In the genomic region with DNA sequence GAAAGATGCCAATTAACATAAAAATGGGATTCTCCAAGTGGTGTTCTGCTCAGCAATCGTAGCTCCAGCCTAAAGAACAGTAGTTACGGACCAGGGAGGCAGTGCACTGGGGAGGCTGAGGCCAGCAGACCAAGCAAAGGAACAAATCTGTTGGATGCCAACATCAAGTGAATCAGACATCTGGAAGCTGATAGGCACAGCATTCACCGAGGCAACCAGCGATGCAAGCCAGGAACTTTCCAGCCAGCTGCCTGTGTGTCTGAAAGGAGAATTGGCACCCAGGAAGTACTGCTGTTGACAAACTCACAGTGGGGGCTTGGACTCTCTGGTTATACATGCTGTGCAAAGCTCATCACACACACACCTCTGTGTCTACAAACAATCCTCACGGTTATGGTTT, we compare ENCODE assay signal across 9 mouse cellular contexts.
A peak's percentile ranks its signal among the peaks of the same experiment; 100 is the strongest.
DNase-seq lines count a peak whose midpoint lies in the region; ATAC-seq and TF ChIP-seq lines count a peak whose summit lies in the region.
"Had no signal": no experiment of that assay in that cellular context is flagged by ENCODE, and none has a peak within 500 bp of the region (broad histone marks: within the 10 kb centered on the region; RNA-seq: fewer than 3 reads in every experiment).

No protein-coding gene starts in this region.

- no peak overlapping the region for H3K9ac ChIP-seq in midbrain, postnatal 0 days (replicated peaks; ENCODE audit: low read length, poor library complexity, severe bottlenecking)
- H3K9ac ChIP-seq in midbrain, embryonic 16.5 days (ENCODE audit: low read depth, low read length): no peak overlapping the region
- H3K9ac ChIP-seq in forebrain, embryonic 16.5 days (replicated peaks; ENCODE audit: low read depth, low read length): no peak overlapping the region
- H3K9ac ChIP-seq in neural tube, embryonic 13.5 days: no peak overlapping the region
- H3K9ac ChIP-seq: lung, embryonic 14.5 days had no signal

- DNase-seq in gastrocnemius, adult 18-20 months (ENCODE audit: low spot score): peak; percentile 17
- no peak for DNase-seq in gastrocnemius, adult 8-10 months (ENCODE audit: low spot score in 2 of 2)
- peak; percentile 80 for DNase-seq in midbrain, postnatal 0 days (ENCODE audit: low spot score)
- no peak for DNase-seq in thymus, adult 2 months
- DNase-seq: lung, embryonic 14.5 days; thymus, postnatal 4 days had no signal

- H3K4me2 ChIP-seq in midbrain, postnatal 0 days (ENCODE audit: low read depth, low read length, poor library complexity, severe bottlenecking): no peak overlapping the region
- no peak overlapping the region for H3K4me2 ChIP-seq in midbrain, embryonic 16.5 days (ENCODE audit: low read length)
- H3K4me2 ChIP-seq in forebrain, embryonic 16.5 days (ENCODE audit: low read length): no peak overlapping the region
- no peak overlapping the region for H3K4me2 ChIP-seq in neural tube, embryonic 13.5 days
- H3K4me2 ChIP-seq: lung, embryonic 14.5 days had no signal

- no peaks in the 10 kb centered on the region; the same call in 1 of the 2 replicates for H3K4me1 ChIP-seq in midbrain, postnatal 0 days (ENCODE audit: insufficient read depth, low read length)
- H3K4me1 ChIP-seq in midbrain, embryonic 16.5 days (ENCODE audit: control insufficient read depth, insufficient read depth, low read length): peaks cover 2% of the 10 kb centered on the region; the same call in 1 of the 2 replicates
- H3K4me1 ChIP-seq in forebrain, embryonic 16.5 days (replicated peaks; ENCODE audit: control insufficient read depth, insufficient read depth, low read length): peaks cover 7% of the 10 kb centered on the region
- H3K4me1 ChIP-seq in neural tube, embryonic 13.5 days (replicated peaks): peaks cover 22% of the 10 kb centered on the region
- peaks cover 14% of the 10 kb centered on the region for H3K4me1 ChIP-seq in thymus, adult 2 months (replicated peaks; ENCODE audit: control insufficient read depth, insufficient read depth, low read length)

- H3K4me3 ChIP-seq in midbrain, postnatal 0 days (ENCODE audit: low read depth, low read length): no peak overlapping the region
- no peak overlapping the region for H3K4me3 ChIP-seq in midbrain, embryonic 16.5 days (ENCODE audit: low read depth, low read length)
- H3K4me3 ChIP-seq in forebrain, embryonic 16.5 days (replicated peaks; ENCODE audit: low read length): no peak overlapping the region
- H3K4me3 ChIP-seq in neural tube, embryonic 13.5 days: no peak overlapping the region
- H3K4me3 ChIP-seq in thymus, adult 2 months (ENCODE audit: control insufficient read depth, insufficient read depth, low read length): no peak overlapping the region

- 33% methylated on average over 5 of the region's 5 CpGs for WGBS in midbrain, postnatal 0 days
- 29% methylated on average over 5 of the region's 5 CpGs for WGBS in midbrain, embryonic 16.5 days
- 28% methylated on average over 5 of the region's 5 CpGs for WGBS in forebrain, embryonic 16.5 days
- WGBS in neural tube, embryonic 13.5 days: 41% methylated on average over 5 of the region's 5 CpGs
- WGBS in thymus, adult 2 months: 94% methylated on average over 5 of the region's 5 CpGs

- no peaks in the 10 kb centered on the region for H3K9me3 ChIP-seq in midbrain, postnatal 0 days (ENCODE audit: low read length)
- H3K9me3 ChIP-seq in midbrain, embryonic 16.5 days (replicated peaks; ENCODE audit: control insufficient read depth, low read length, poor library complexity, severe bottlenecking): no peaks in the 10 kb centered on the region
- no peaks in the 10 kb centered on the region for H3K9me3 ChIP-seq in forebrain, embryonic 16.5 days (ENCODE audit: control insufficient read depth, low read length)
- H3K9me3 ChIP-seq in neural tube, embryonic 13.5 days: no peaks in the 10 kb centered on the region

- TF ChIP-seq POLR2A in thymus, adult 2 months (IDR thresholded peaks at IDR 0.05; ENCODE audit: control insufficient read depth, extremely low read depth, insufficient read depth, low read length, poor library complexity): no peak

- H3K27me3 ChIP-seq in midbrain, postnatal 0 days (ENCODE audit: insufficient read depth, low read length): no peaks in the 10 kb centered on the region
- H3K27me3 ChIP-seq in midbrain, embryonic 16.5 days (ENCODE audit: control insufficient read depth, insufficient read depth, low read depth, low read length): no peaks in the 10 kb centered on the region
- no peaks in the 10 kb centered on the region for H3K27me3 ChIP-seq in forebrain, embryonic 16.5 days (replicated peaks; ENCODE audit: control insufficient read depth, insufficient read depth, low read length)
- H3K27me3 ChIP-seq in neural tube, embryonic 13.5 days: no peaks in the 10 kb centered on the region
- no peaks in the 10 kb centered on the region for H3K27me3 ChIP-seq in thymus, adult 2 months (ENCODE audit: control insufficient read depth, insufficient read depth, low read length)

- no peak overlapping the region for H3K27ac ChIP-seq in midbrain, postnatal 0 days (ENCODE audit: low read depth, low read length)
- no peak overlapping the region for H3K27ac ChIP-seq in midbrain, embryonic 16.5 days (ENCODE audit: low read length)
- H3K27ac ChIP-seq in forebrain, embryonic 16.5 days (ENCODE audit: low read length): no peak overlapping the region
- 0 out of 2 replicates have a peak overlapping the region, but pooled peaks have one; percentile 13 for H3K27ac ChIP-seq in neural tube, embryonic 13.5 days (replicated peaks)
- H3K27ac ChIP-seq in thymus, adult 2 months (ENCODE audit: control insufficient read depth, insufficient read depth, low read length): no peak overlapping the region

- ATAC-seq in midbrain, postnatal 0 days (ENCODE audit: low FRiP score): no peak
- ATAC-seq in midbrain, embryonic 16.5 days: no peak
- peak; percentile 48; the same call in 1 of the 2 replicates for ATAC-seq in forebrain, embryonic 16.5 days
- ATAC-seq in neural tube, embryonic 13.5 days (ENCODE audit: low read depth): peak; percentile 51; the same call in 1 of the 2 replicates

- no peak for TF ChIP-seq CTCF in midbrain, postnatal 0 days (IDR thresholded peaks at IDR 0.05)
- no peak for TF ChIP-seq CTCF in thymus, adult 2 months (IDR thresholded peaks at IDR 0.05; ENCODE audit: borderline replicate concordance, control insufficient read depth, extremely low read depth, insufficient read depth, low read length, poor library complexity)

- H3K36me3 ChIP-seq in midbrain, postnatal 0 days (ENCODE audit: insufficient read depth, low read length): no peaks in the 10 kb centered on the region
- H3K36me3 ChIP-seq in midbrain, embryonic 16.5 days (ENCODE audit: control insufficient read depth, insufficient read depth, low read length): no peaks in the 10 kb centered on the region
- H3K36me3 ChIP-seq in forebrain, embryonic 16.5 days (ENCODE audit: control insufficient read depth, insufficient read depth): no peaks in the 10 kb centered on the region
- H3K36me3 ChIP-seq in neural tube, embryonic 13.5 days: peaks cover 16% of the 10 kb centered on the region; the same call in 1 of the 2 replicates
- no peaks in the 10 kb centered on the region for H3K36me3 ChIP-seq in thymus, adult 2 months (ENCODE audit: control insufficient read depth, insufficient read depth, low read length)

Comparison
In these comparisons a context has a peak if more than half of its experiments do, and no peak if none do; other contexts are left out.
1. DNase-seq: peak in gastrocnemius, adult 18-20 months (single experiment) and midbrain, postnatal 0 days (single experiment); none in gastrocnemius, adult 8-10 months (0 of 2) and thymus, adult 2 months (single experiment).
2. ATAC-seq: peak in forebrain, embryonic 16.5 days (single experiment) and neural tube, embryonic 13.5 days (single experiment); none in midbrain, postnatal 0 days (single experiment) and midbrain, embryonic 16.5 days (single experiment).